Mouse (Mus musculus) kidney, adult 2 months (tissue): ENCODE results near the gene Il17rb. TPM values are rescaled to one million over a fixed set of nuclear protein-coding genes. Genes with fewer than 3 reads are reported as not detected.

Experiments used
- DNase-seq: peaks from one replicate; pipeline ENCODE4 v3.0.0; 2021
- H3K27ac ChIP-seq: fragments of 200-500 bp; 2 replicates; pipeline ENCODE4 v1.5.1; 2012; ENCODE audit warnings: low read depth, low read length, control low read depth, inconsistent platforms; ENCODE audit not compliant: insufficient read depth
- H3K27me3 ChIP-seq: fragments of 200-500 bp; replicated peaks from 2 replicates; pipeline ENCODE4 v1.6.1; 2012; ENCODE audit warnings: mild to moderate bottlenecking, moderate library complexity, low read length, inconsistent platforms; ENCODE audit not compliant: control insufficient read depth, insufficient read depth
- H3K36me3 ChIP-seq: fragments of 200-500 bp; 2 replicates; pipeline ENCODE4 v1.6.1; 2012; ENCODE audit warnings: mild to moderate bottlenecking, moderate library complexity, low read length, inconsistent platforms; ENCODE audit not compliant: control insufficient read depth, insufficient read depth
- H3K4me1 ChIP-seq: fragments of 200-500 bp; 2 replicates; pipeline ENCODE4 v1.6.1; 2011; ENCODE audit warnings: low read length; ENCODE audit not compliant: control insufficient read depth, insufficient read depth
- H3K4me3 ChIP-seq: fragments of 200-500 bp; 2 replicates; pipeline ENCODE4 v1.5.1; 2011; ENCODE audit warnings: mild to moderate bottlenecking, low read depth, low read length, control low read depth; ENCODE audit not compliant: insufficient read depth
- CTCF ChIP-seq: fragments of 200-500 bp; conservative IDR thresholded peaks from 2 replicates; pipeline ENCODE4 v1.5.1; 2011; ENCODE audit warnings: low read depth, mild to moderate bottlenecking, control low read depth, low read length, moderate library complexity, mixed read lengths; ENCODE audit not compliant: insufficient read depth, insufficient read length
- POLR2A ChIP-seq: fragments of 200-500 bp; IDR thresholded peaks from one replicate; pipeline ENCODE4 v1.6.1; 2011; ENCODE audit warnings: low read depth, low read length, control low read depth
- WGBS: fragments of 180-500 bp; shearing (Covaris S2); methylation state at CpG from one replicate; pipeline ENCODE4 v1.1.7; 2018; 5-methylcytosine and 5-hydroxymethylcytosine counted together
- polyA plus RNA-seq: library from polyadenylated mRNA; depleted of rRNA; stranded (reverse); fragments of >200 nt; gene quantifications from 2 replicates; pipeline ENCODE4 v1.2.3, GENCODE M21; 2012; rRNA removed

The Il17rb gene
- polyA plus RNA-seq, 1 experiment, result 6.7 TPM

DNA sequence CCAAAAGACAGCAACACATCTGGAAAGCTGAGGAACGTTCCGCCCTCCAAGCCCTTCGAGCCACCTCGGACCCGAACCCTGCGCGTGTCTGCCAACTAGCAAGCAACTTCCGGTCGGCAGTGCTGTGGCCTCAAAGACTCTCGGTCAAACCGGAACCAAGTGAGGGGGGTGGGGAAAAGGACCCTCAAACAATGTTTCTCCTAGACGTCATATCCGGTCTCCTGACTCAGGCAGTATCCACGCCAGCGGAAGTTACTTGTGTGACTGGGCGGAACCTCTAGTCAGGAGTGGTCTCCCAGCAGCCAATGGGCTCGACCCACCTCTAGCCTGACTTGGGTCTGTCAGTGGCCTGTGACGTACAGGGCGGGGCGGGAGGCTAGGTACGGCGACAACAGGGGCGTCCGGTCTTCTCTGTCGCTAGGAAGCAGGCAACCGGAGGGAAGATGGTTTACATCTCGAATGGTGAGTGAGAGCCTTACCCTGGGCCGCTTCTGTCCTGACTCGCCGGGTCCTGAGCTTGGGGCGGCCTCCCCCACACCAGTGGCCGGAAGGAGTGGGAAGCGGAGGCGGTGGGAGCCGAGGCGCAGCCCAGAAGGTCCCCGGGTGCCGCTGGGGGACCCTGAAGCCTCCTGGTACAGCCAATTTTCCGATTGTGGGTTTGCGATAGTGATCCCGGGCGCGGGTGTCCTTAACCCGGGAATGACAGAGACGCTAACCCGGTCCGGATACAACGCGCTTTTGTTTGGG is 40.4 kb downstream of the Il17rb start, which contains the start of gene Selenok:
Selenok (plus strand) TSS at position 234 of the 747 bp plus-strand sequence.
- under 1% methylated on average over 49 of the region's 49 CpGs for WGBS

GRCm38 (mm10) chr14:29967611-29968010 is 41.1 kb downstream of the Il17rb start:
- 61% methylated on average over 7 of the region's 7 CpGs for WGBS

More for the DNA sequence above, 40.4 kb downstream of the Il17rb start, which contains the start of gene Selenok:
- H3K27me3 ChIP-seq, result no peaks in the 10 kb centered on the region
- H3K27ac ChIP-seq, result peak within 1 kb of the TSS; percentile 79
- peaks cover 4% of the 10 kb centered on the region; the same call in 1 of the 2 replicates for H3K36me3 ChIP-seq
- peaks cover 7% of the 10 kb centered on the region; the same call in 1 of the 2 replicates for H3K4me1 ChIP-seq
- peak; percentile 99 for DNase-seq
- peak within 1 kb of the TSS; percentile 80 for H3K4me3 ChIP-seq
- TF ChIP-seq CTCF, result no peak
- TF ChIP-seq POLR2A, result peak; percentile 77

GRCm38 (mm10) chr14:29957393-29957792 is 51.3 kb downstream of the Il17rb start:
- no peaks in the 10 kb centered on the region for H3K4me1 ChIP-seq
- no peak overlapping the region for H3K4me3 ChIP-seq
- TF ChIP-seq CTCF (no peak), POLR2A (no peak)
- no peaks in the 10 kb centered on the region for H3K36me3 ChIP-seq
- no peak for DNase-seq
- no peak overlapping the region for H3K27ac ChIP-seq
- H3K27me3 ChIP-seq, result no peaks in the 10 kb centered on the region; the same call in 1 of the 2 replicates

More at GRCm38 (mm10) chr14:29967611-29968010, 41.1 kb downstream of the Il17rb start:
- DNase-seq, result no peak
- Histone ChIP-seq H3K4me1 (peaks cover 7% of the 10 kb centered on the region; the same call in 1 of the 2 replicates), H3K27ac (peak overlapping the region; percentile 46), H3K36me3 (0 out of 2 replicates have a peak, but pooled peaks cover 3% of the 10 kb centered on the region), H3K27me3 (no peaks in the 10 kb centered on the region), H3K4me3 (peak overlapping the region; percentile 80)
- TF ChIP-seq CTCF (no peak), POLR2A (no peak)

GRCm38 (mm10) chr14:29950805-29951204 is 57.9 kb downstream of the Il17rb start:
- Histone ChIP-seq H3K27me3 (no peaks in the 10 kb centered on the region; the same call in 1 of the 2 replicates), H3K27ac (no peak overlapping the region), H3K4me1 (no peaks in the 10 kb centered on the region), H3K4me3 (no peak overlapping the region), H3K36me3 (no peaks in the 10 kb centered on the region)
- no peak for DNase-seq
- no peak for TF ChIP-seq CTCF
- TF ChIP-seq POLR2A, result no peak
- WGBS, result 83% methylated on average over 4 of the region's 4 CpGs

- DNase-seq, result no peak
- 67% methylated on average over 5 of the region's 5 CpGs for WGBS
These were observed 61.9 kb downstream of the Il17rb start for GRCm38 (mm10) chr14:29946761-29947309.

More at GRCm38 (mm10) chr14:29946761-29947309, 61.9 kb downstream of the Il17rb start:
- H3K4me3 ChIP-seq, result no peak overlapping the region
- no peaks in the 10 kb centered on the region for H3K4me1 ChIP-seq
- no peak overlapping the region for H3K27ac ChIP-seq
- H3K27me3 ChIP-seq, result no peaks in the 10 kb centered on the region
- H3K36me3 ChIP-seq, result no peaks in the 10 kb centered on the region
- TF ChIP-seq POLR2A, result no peak
- TF ChIP-seq CTCF, result no peak

Other genes with a start within 250 kb of the Il17rb start
- gene Selenok, start 40.6 kb downstream of the Il17rb start, polyA plus RNA-seq, result 49.4 and 68.3 TPM in 2 replicates
- 20.1 and 22.2 TPM in 2 replicates for gene Actr8, start 30.6 kb downstream of the Il17rb start, polyA plus RNA-seq
- gene Chdh, start 127 bp upstream of the Il17rb start, polyA plus RNA-seq, result 112 and 135 TPM in 2 replicates